22 mouse cellular contexts compared by ENCODE assay signal in genomic region chr19:47203042-47203441, GRCm38 (mm10). TPM values are rescaled to one million over a fixed set of nuclear protein-coding genes. Genes with fewer than 3 reads are reported as not detected.
"Had no signal": no experiment of that assay in that cellular context is flagged by ENCODE, and none has a peak within 500 bp of the region (broad histone marks: within the 10 kb centered on the region; RNA-seq: fewer than 3 reads in every experiment).

No protein-coding gene starts in this region.

- H3K36me3 ChIP-seq: limb, embryonic 15.5 days; liver, embryonic 13.5 days; midbrain, embryonic 12.5 days had no signal

- DNase-seq: kidney, adult 11 months; kidney, postnatal 10 days; layer of hippocampus, adult 9-11 months; layer of hippocampus, postnatal 36 days; liver, embryonic 13.5 days; liver, postnatal 0 days; right cerebral cortex, postnatal 4 days; spleen, adult 18-20 months; thymus, adult 18-20 months; thymus, postnatal 14 days had no signal

- H3K9me3 ChIP-seq: limb, embryonic 15.5 days; liver, embryonic 13.5 days; midbrain, embryonic 12.5 days had no signal

- ATAC-seq: hindbrain, embryonic 16.5 days; liver, postnatal 0 days; lung, postnatal 0 days; midbrain, embryonic 16.5 days had no signal

- H3K4me3 ChIP-seq: limb, embryonic 15.5 days; liver, embryonic 13.5 days; megakaryocyte, embryonic 14.5 days; midbrain, embryonic 12.5 days had no signal

- H3K9ac ChIP-seq: limb, embryonic 15.5 days; liver, embryonic 13.5 days; liver, postnatal 0 days; midbrain, embryonic 12.5 days had no signal

- H3K27me3 ChIP-seq: limb, embryonic 15.5 days; liver, embryonic 13.5 days; midbrain, embryonic 12.5 days had no signal

- H3K4me1 ChIP-seq: liver, embryonic 13.5 days; megakaryocyte, embryonic 14.5 days had no signal

- H3K27ac ChIP-seq: limb, embryonic 15.5 days; liver, embryonic 13.5 days; macrophage; midbrain, embryonic 12.5 days had no signal

- H3K4me2 ChIP-seq: limb, embryonic 15.5 days; liver, embryonic 13.5 days; midbrain, embryonic 12.5 days had no signal

RNA-seq across cellular contexts. Expression of gene Calhm3, which starts 45.5 kb away (rescaled TPM):
- polyA plus RNA-seq: hindbrain, embryonic 16.5 days; kidney, embryonic 14.5 days; large intestine, adult 2 months; limb, embryonic 11.5 days; limb, embryonic 15.5 days; liver, embryonic 13.5 days; liver, postnatal 0 days; lung, postnatal 0 days; macrophage; midbrain, embryonic 12.5 days; midbrain, embryonic 16.5 days; urinary bladder, adult 2 months had no signal

RNA-seq across cellular contexts. Expression of gene Calhm1, which starts 59.0 kb away (rescaled TPM):
- polyA plus RNA-seq: hindbrain, embryonic 16.5 days; kidney, embryonic 14.5 days; large intestine, adult 2 months; limb, embryonic 11.5 days; limb, embryonic 15.5 days; liver, embryonic 13.5 days; liver, postnatal 0 days; lung, postnatal 0 days; macrophage; midbrain, embryonic 12.5 days; midbrain, embryonic 16.5 days; neural tube, embryonic 14.5 days; urinary bladder, adult 2 months had no signal
